Mouse (Mus musculus): ENCODE measurements around the gene Sall2.
"Not testable (repeated sequence)": the region's sequence is repeated elsewhere in the genome, so short reads cannot be mapped to it uniquely, and the experiment has no call there.

The Sall2 gene

DNA sequence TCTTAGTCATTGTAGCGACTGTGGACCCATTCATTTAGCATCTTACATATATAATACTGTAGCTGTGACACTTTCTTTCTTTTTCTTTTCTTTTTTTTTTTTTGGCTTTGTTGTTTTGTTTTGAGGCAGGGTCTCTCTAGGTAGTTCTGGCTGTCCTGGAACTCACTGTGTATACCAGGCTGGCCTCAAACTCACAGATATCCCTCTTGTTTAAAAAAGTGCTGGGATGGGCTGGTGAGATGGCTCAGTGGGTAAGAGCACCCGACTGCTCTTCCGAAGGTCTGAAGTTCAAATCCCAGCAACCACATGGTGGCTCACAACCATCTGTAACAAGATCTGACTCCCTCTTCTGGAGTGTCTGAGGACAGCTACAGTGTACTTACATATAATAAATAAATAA is 25.0 kb downstream of the Sall2 start:
- DNase-seq (ENCODE audit: low spot score), result not testable (repeated sequence)

DNA sequence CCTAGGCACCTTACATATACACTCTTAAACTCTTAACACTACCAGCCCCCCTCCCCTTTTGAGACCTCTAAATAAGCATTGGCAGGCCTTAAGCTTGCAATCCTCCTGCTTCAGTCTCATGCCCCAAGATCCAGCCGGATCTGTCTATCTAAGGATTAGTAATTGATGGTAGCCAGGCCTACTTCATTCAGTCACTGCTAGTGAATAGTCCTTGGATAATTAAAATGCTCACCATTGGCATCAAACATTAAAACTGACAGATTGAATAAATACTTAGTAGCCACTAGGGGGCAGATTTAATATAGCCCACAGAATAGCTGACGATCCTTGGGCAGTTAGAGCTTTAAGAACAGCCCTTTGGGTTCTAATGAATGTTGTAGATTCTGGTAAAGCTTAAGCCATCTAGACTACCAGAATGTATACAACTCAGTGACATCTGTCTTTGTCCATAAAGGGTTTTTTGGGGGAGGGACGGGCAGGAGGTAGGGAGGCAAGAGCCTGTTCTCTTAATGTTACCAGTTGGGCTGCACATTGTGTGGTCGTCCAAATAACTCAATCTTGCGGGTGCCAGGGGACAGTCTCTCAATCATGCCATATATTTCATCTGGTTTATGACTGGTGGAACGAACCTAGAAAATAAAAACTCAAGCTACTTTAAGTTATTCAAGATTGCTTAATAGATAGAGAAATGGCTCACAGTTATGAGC is 32.9 kb downstream of the Sall2 start:
- DNase-seq (ENCODE audit: low spot score), result no peak

DNA sequence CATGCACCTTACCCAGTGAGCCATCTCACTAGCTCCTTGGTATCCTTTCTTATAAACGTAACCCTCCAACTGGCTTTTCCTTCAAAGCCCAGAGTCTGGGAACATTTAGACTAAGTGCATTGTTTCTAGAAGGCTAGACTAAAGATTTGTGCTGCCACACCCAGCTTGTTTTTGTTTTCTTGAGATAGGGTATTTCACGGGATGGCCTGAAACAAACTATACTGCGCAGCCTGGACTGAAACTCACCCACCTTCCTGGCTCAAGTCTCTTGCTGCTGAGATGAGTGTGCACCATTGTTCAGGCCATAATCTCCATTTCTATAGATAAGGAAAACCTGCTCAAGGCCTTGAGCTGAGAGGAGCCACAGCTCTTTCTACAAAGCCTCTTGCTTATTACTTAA is 44.4 kb downstream of the Sall2 start:
- no peak for DNase-seq (ENCODE audit: low spot score)

DNA sequence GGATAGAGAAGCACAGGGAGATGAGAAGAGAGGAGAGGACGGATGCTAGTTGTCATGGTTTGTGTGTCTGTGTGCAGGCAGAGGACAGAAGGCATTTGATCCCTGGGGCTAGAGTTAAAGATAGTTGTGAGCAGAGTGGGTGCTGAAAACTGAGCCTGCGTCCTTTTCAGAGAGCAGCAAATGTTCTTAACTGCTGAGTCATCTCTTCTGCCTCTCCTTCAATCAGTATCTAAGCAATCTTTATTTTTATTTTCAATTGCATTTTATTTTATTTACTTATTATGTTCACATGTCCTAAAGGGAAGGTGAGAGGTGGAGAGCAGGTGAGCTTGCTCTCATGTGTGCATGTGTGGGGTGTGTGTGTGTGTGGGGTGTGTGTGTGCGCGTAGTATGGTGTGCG is 44.9 kb downstream of the Sall2 start:
- DNase-seq (ENCODE audit: low spot score), result no peak

DNA sequence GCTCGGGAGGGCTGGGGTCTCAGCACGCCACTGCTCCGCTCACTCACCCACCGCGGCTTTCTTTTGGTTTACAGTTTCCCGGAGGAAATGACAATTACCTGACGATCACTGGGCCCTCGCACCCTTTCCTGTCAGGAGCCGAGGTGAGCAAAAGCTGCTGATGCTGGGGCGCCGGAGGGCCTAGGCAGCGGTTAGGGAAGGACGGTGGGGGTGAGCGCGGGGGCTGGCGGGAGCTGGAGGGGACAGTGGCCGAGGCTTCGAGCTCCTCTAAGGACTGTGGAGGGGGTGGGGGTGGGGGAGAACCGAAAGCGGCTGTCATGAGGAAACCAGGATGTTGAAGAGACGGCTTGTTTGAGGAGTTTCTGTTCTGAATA is 48.8 kb downstream of the Sall2 start:
- DNase-seq (ENCODE audit: low spot score), result no peak

DNA sequence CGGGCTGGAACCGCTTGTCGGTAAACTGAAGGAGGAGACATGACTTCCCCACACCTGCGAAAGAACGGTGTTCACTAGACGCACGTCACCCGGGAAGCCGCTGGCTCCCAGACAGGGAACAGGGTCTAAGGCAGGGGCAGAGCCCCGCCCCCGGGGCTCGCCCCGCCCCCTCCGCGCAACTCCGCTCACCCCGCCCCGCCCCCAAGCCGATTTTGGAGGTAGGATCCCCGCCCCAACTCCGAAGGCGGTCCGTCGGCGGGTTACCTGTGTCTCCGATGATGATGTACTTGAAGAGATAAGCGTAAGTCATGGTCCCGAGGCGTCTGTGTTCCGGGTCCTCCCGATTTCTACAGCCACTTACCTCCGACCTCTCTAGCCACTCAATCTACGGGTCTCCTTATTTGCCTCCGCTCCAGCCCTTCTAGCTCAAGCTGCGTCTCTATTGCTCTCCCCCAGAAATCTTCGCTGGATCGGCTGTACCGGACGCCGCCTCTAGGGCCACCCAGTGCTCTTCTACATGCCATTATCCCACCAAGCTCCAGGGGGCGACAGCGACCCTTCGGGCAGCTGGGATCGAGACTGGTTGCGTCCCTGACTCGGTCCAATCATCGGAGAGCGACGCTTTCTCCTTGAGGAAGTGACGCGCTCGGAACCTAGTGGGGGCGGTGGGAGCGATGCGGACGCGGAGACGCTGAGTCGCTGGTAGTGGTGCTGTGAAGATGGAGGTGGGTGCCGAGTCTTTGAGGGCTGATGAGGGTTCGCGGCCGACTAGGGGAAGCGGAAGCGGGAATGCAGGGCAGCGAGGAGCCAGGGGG is 49.4 kb downstream of the Sall2 start, which contains the start of the genes Tox4 and Rab2b:
Tox4 (plus strand) TSS at position 215 of the 815 bp plus-strand sequence.
Rab2b (minus strand) TSS at position 614 of the 815 bp plus-strand sequence.
- DNase-seq (ENCODE audit: low spot score), result peak; percentile 94

DNA sequence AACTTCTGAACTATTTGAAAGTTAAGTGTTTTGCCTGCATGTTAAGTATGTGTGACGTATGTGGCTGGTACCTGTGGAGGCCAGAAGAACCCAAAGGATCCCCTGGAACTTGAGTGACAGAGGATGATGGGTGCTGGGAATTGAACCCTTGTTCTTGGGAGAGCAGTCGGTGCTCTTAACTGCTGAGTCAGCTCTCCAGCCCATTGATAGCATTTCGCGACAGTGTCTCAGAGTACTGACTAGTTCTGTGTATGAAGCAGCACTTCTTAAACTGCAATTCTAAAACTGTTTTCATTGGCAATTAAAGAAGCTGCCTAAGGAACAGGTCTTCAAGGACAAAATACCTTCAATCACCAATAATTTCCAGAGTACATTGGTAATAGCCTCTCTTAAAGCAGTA is 51.4 kb downstream of the Sall2 start:
- no peak for DNase-seq (ENCODE audit: low spot score)

DNA sequence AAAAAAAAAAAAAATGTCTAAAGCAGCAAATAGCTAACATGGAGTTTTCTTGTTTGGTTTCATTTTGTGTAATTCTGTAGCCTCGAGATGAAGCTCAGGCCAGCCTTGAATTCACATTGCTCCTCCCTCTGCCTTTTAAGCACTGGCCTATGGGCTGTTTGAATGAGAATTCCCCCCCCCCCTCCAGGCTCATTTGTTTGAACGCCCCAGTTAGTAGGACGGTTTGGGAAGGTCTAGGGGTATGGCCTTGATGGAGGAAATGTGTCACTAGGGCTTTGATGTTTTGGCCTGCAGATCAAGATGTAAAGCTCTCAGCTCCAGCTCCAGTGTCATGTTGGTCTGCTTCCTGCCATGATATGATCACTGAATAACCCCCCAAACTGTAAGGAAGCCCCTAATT is 55.8 kb downstream of the Sall2 start:
- DNase-seq (ENCODE audit: low spot score), result no peak

Data from ovary, postnatal 10 days (tissue).